Mouse (Mus musculus) hematopoietic multipotent progenitor cell, adult 10-12 weeks (in vitro differentiated cells): ENCODE measurements around the gene Gm6370. TPM values are rescaled to one million over a fixed set of nuclear protein-coding genes. Genes with fewer than 3 reads are reported as not detected.

Source experiments
- polyA plus RNA-seq: library from polyadenylated mRNA; stranded (reverse); fragments of >175 nt; gene quantifications from 2 replicates; pipeline ENCODE4 v1.2.3, GENCODE M21; 2012; ENCODE audit warnings: low replicate concordance

Gene Gm6370
- not detected in 2 replicates for polyA plus RNA-seq

DNA sequence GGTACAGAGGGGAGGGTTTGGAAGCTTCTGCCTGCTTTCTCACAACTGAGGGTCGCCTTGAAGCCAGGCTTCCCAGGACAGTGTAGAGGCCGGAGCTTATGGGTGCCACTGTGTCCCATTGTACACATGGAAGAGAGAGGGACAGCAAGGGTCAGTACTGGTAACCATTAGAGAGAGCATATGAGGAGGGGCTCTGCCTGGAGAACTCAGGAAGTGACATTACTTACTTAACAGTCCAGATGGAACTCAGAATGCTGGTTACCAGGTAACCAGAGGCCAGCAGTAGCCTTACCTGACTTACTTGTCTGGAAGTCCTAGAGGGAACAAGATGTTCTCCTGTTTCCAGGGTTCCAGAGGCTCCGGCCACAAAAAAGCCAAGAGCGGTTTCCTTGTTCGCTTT is at the start of gene Gm6370:
TSS of gene Gm6370 (plus strand) at position 301 of the 400 bp plus-strand sequence.

GRCm38 (mm10) chr5:146481665-146482064 is 9.5 kb upstream of the Gm6370 start, which contains the start of gene Gm6408:
Gene Gm6408 (plus strand): TSS chr5:146481965.

GRCm38 (mm10) chr5:146502099-146502498 is 10.9 kb downstream of the Gm6370 start, which contains the start of gene 4930449I24Rik:
Gene 4930449I24Rik (plus strand): TSS chr5:146502399.

DNA sequence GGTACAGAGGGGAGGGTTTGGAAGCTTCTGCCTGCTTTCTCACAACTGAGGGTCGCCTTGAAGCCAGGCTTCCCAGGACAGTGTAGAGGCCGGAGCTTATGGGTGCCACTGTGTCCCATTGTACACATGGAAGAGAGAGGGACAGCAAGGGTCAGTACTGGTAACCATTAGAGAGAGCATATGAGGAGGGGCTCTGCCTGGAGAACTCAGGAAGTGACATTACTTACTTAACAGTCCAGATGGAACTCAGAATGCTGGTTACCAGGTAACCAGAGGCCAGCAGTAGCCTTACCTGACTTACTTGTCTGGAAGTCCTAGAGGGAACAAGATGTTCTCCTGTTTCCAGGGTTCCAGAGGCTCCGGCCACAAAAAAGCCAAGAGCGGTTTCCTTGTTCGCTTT is 22.7 kb downstream of the Gm6370 start, which contains the start of gene Gm3402:
TSS of gene Gm3402 (plus strand) at position 301 of the 400 bp plus-strand sequence.

GRCm38 (mm10) chr5:146525501-146525900 is 34.3 kb downstream of the Gm6370 start, which contains the start of gene Gm3404:
Gene Gm3404 (plus strand): TSS chr5:146525801.

DNA sequence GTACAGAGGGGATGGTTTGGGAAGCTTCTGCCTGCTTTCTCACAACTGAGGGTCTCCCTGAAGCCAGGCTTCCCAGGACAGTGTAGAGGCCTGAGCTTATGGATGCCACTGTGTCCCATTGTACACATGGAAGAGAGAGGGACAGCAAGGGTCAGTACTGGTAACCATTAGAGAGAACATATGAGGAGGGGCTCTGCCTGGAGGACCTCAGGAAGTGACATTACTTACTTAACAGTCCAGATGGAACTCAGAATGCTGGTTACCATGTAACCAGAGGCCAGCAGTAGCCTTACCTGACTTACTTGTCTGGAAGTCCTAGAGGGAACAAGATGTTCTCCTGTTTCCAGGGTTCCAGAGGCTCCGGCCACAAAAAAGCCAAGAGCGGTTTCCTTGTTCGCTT is 46.2 kb downstream of the Gm6370 start, which contains the start of gene Gm3409:
TSS of gene Gm3409 (plus strand) at position 301 of the 400 bp plus-strand sequence.

Other genes starting within 250 kb of the Gm6370 start
- gene Wasf3, start 106.4 kb upstream of the Gm6370 start, polyA plus RNA-seq, result not detected in 2 replicates
- gene Gm6408, start 9.4 kb upstream of the Gm6370 start, polyA plus RNA-seq, result not detected in 2 replicates
- gene 4930449I24Rik, start 11.0 kb downstream of the Gm6370 start, polyA plus RNA-seq, result not detected in 2 replicates
- gene Gm3402, start 22.8 kb downstream of the Gm6370 start, polyA plus RNA-seq, result not detected in 2 replicates
- gene Gm3404, start 34.4 kb downstream of the Gm6370 start, polyA plus RNA-seq, result not detected in 2 replicates
- not detected in 2 replicates for gene Gm3409, start 46.3 kb downstream of the Gm6370 start, polyA plus RNA-seq
- not detected in 2 replicates for gene Gm3415, start 64.8 kb downstream of the Gm6370 start, polyA plus RNA-seq
- not detected in 2 replicates for gene Gpr12, start 93.9 kb downstream of the Gm6370 start, polyA plus RNA-seq